Mouse (Mus musculus): Measurements from ENCODE around the gene Phf2. TPM values are rescaled to one million over a fixed set of nuclear protein-coding genes. Genes with fewer than 3 reads are reported as not detected.

Gene Phf2
- total RNA-seq, 2 experiments from 2014 or later = 5.6 to 10.2 TPM

DNA sequence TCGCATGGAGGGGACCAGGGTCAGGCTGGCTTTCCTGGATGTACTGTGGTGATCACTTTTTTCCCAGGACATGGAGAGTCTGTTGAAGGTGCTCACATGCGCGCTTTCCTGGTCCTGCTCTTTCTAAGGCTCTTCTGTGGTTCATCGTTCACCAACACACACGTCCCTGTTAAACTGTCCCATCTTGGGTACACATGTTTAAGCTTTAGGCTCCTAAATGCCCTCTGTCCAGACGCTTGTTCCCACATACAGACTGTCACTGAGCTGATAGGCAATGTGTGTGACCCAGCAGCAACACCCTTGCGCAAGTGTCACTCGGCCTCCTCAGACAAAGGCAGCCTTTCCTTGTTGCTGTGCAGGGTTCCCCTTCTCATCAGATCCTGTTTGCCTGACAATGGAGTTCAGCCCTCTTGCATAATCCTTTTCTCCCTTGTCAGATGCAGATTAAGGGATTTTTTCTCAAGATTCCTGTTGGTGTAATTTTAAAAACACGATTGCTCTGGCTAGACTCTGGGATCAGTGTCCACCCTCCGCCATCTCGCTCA lies 107.1 kb downstream of the Phf2 start:
- no peak for ATAC-seq (replicated peaks; ENCODE audit: low FRiP score, poor library complexity, severe bottlenecking)

DNA sequence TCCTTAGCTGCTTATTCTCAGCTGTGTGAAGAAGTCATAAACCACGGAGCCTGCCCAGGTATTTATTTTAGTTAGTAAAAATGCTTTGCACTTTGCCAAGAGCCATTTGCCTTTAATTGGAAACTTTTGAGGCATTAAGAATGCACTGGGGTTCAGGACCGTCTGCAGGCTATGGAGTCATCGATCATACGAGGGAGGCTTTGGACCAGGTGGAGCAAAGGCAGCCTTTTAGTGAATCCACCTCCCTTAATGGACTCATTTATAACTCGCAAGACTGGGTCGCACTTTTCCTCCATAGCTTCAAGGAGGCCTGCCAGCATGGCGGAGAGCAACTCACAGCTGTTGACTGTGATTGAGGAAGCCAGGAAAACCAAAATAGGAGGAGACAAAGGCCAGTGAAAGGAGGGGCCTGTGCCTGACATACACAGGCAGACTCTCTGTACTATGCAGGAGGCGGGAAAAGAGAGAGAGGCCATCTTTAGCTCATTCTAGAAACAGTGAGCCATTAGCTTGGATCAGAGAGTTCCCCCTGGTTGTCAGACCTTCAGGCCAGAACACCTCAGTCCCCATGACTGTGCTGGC lies 110.0 kb downstream of the Phf2 start:
- no peak for ATAC-seq (replicated peaks; ENCODE audit: low FRiP score, poor library complexity, severe bottlenecking)

DNA sequence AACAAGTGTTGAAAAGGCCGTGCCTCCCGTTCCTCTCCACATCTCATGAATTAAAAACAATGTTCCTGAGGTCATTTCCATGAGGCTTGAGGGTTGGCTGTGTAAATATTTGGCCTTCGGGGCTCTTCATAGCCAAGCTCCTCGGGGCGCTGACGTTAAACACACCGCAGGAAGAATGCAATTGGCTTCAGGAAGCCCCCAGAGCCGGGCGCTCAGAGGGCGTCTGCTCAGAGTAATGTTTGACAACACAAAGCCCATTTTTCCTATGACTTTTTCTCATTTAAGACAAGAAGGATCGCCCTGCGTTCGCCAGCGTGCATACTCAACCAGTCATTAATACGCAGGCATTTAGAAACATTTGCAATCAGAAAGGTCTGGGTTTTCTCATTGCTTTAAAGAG lies 114.2 kb downstream of the Phf2 start:
- no peak for ATAC-seq (replicated peaks; ENCODE audit: low FRiP score, poor library complexity, severe bottlenecking)

Other genes with a start within 250 kb of the Phf2 start
- 1.0 TPM in 1 of 2 replicates, not detected in the other for gene Ptpdc1, start 245.5 kb downstream of the Phf2 start, total RNA-seq (2015; ENCODE audit: low replicate concordance)
- 0.43 and 0.56 TPM in 2 replicates for gene Ptpdc1, start 245.5 kb downstream of the Phf2 start, total RNA-seq (2017; ENCODE audit: low replicate concordance)
- gene Barx1, start 208.1 kb downstream of the Phf2 start, total RNA-seq (2015; ENCODE audit: low replicate concordance) = not detected in 2 replicates
- not detected in 2 replicates for gene Barx1, start 208.1 kb downstream of the Phf2 start, total RNA-seq (2017; ENCODE audit: low replicate concordance)
- 66.7 and 81.5 TPM in 2 replicates for gene Fam120a, start 96.9 kb upstream of the Phf2 start, total RNA-seq (2015; ENCODE audit: low replicate concordance)
- gene Fam120a, start 96.9 kb upstream of the Phf2 start, total RNA-seq (2017; ENCODE audit: low replicate concordance) = 38.6 and 47.6 TPM in 2 replicates